Mouse (Mus musculus) limb, embryonic 14.5 days (tissue): ENCODE data around the gene Acsf3. TPM values are rescaled to one million over a fixed set of nuclear protein-coding genes. Genes with fewer than 3 reads are reported as not detected.
A peak's percentile ranks its signal among the peaks of the same experiment; 100 is the strongest.

Source experiments
- ATAC-seq: fragments of 200-750 bp; cut with Nextera tagmentation; 2 replicates; pipeline ENCODE4 v1.8.0; 2017; ENCODE audit warnings: low read depth, moderate number of reproducible peaks, moderate TSS enrichment; ENCODE audit not compliant: low FRiP score
- DNase-seq: peaks from one replicate; pipeline ENCODE4 v3.0.0-alpha.2; 2015; ENCODE audit warnings: low spot score
- H3K27ac ChIP-seq: fragments of 300-500 bp; sonication (generic); replicated peaks from 2 replicates; pipeline ENCODE4 v1.5.1; 2014; ENCODE audit warnings: low read depth, mild to moderate bottlenecking, low read length, moderate library complexity, mixed read lengths
- H3K27me3 ChIP-seq: fragments of 300-500 bp; sonication (generic); 2 replicates; pipeline ENCODE4 v1.6.1; 2014; ENCODE audit warnings: low read length, mixed read lengths; ENCODE audit not compliant: control insufficient read depth, insufficient read depth
- H3K36me3 ChIP-seq: fragments of 300-500 bp; sonication (generic); 2 replicates; pipeline ENCODE4 v1.6.1; 2014; ENCODE audit warnings: mild to moderate bottlenecking, low read length, moderate library complexity, mixed read lengths; ENCODE audit not compliant: control insufficient read depth, insufficient read depth
- H3K4me1 ChIP-seq: fragments of 300-500 bp; sonication (generic); 2 replicates; pipeline ENCODE4 v1.6.1; 2014; ENCODE audit warnings: antibody characterized with exemption, low read length, mixed read lengths; ENCODE audit not compliant: control insufficient read depth, insufficient read depth
- H3K4me2 ChIP-seq: fragments of 300-500 bp; sonication (generic); replicated peaks from 2 replicates; pipeline ENCODE4 v1.6.1; 2014; ENCODE audit warnings: low read depth, mild to moderate bottlenecking, low read length, moderate library complexity; ENCODE audit not compliant: severe bottlenecking
- H3K4me3 ChIP-seq: fragments of 300-500 bp; sonication (generic); replicated peaks from 2 replicates; pipeline ENCODE4 v1.5.1; 2014; ENCODE audit warnings: low read length
- H3K9ac ChIP-seq: fragments of 300-500 bp; sonication (generic); 2 replicates; pipeline ENCODE4 v1.6.1; 2014; ENCODE audit warnings: mild to moderate bottlenecking, low read depth, low read length, moderate library complexity; ENCODE audit not compliant: severe bottlenecking
- H3K9me3 ChIP-seq: fragments of 300-500 bp; sonication (generic); 2 replicates; pipeline ENCODE4 v1.6.1; 2016; ENCODE audit warnings: low read length; ENCODE audit not compliant: control insufficient read depth
- POLR2A ChIP-seq: fragments of 200-500 bp; IDR thresholded peaks from 2 replicates; pipeline ENCODE4 v1.8.0; 2012; ENCODE audit warnings: inconsistent platforms, mild to moderate bottlenecking, moderate library complexity, borderline replicate concordance; ENCODE audit not compliant: insufficient read depth, insufficient read length; ENCODE audit errors: extremely low read depth
- WGBS: fragments of 180-500 bp; shearing (Covaris S2); extraction: QIAGEN DNeasy Blood & Tissue Kit; methylation state at CpG from one replicate; pipeline ENCODE4 v1.1.7; 2014; 5-methylcytosine and 5-hydroxymethylcytosine counted together
- polyA plus RNA-seq, 2 experiments: library from polyadenylated mRNA; depleted of rRNA in 1 of 2; stranded (reverse) in 1 of 2; unstranded in 1 of 2; fragments of >200 nt; fragmentation: Nextera tagmentation in 1 of 2; extraction: Ambion mirVana in 1 of 2; gene quantifications; 2 replicates each; pipeline versions ENCODE4 v1.2.1 to v1.2.3; 2012 to 2014

Gene Acsf3
- polyA plus RNA-seq, 2 experiments, result 15.4 to 19.1 TPM

DNA sequence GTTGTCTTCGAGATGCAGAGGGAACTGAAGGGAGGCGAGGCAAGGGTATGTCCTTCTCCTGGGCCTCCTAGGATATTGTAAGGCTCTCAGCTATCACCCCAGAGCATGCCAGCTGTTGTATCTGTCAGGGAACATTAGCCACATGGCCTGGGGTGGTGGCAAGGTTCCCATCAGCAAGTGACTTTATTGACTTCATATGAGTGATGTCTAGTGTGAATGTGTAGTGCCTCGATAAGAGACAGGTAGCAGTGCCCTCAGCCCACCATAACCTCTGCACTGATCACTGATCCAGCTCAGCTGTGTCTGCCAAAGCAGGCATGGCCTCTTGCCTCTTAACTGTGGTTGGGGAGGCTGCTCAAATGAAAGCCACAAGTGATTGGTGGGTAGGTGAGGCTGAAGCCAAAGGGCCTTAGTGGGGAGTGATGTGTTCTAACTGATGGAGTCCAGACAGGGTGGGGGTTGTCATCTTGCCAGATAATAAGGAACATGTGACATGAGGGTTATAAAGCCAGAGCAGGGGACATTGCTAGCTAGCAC, 3.5 kb downstream of the Acsf3 start:
- Histone ChIP-seq H3K27ac (no peak overlapping the region), H3K9ac (no peak overlapping the region), H3K36me3 (peaks cover 25% of the 10 kb centered on the region), H3K4me3 (no peak overlapping the region), H3K4me1 (0 out of 2 replicates have a peak, but pooled peaks cover 3% of the 10 kb centered on the region), H3K27me3 (no peaks in the 10 kb centered on the region), H3K4me2 (no peak overlapping the region), H3K9me3 (no peaks in the 10 kb centered on the region)
- DNase-seq, result no peak
- TF ChIP-seq POLR2A, result no peak
- WGBS, result 75% methylated on average over 3 of the region's 3 CpGs
- no peak for ATAC-seq

DNA sequence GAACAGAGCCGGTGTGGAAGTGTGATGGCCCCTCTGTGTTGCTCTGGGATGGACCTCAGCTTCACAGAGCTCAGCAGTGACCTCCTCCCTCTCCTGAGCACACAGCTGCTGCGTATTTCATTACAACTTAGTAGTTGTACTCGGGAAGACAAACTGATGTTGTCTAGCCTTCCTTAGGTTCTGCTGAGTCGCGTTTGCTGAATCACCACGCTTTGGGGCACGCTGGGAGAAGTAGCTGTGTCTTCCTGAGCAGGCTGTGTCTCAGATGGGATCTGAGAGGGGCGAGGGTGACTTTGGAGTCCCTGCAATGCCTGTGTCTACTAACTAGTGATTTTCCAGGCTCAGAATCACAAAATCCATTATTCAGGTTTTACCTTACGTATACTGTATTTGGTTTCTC, 4.0 kb downstream of the Acsf3 start:
- Histone ChIP-seq H3K4me3 (no peak overlapping the region), H3K27ac (no peak overlapping the region), H3K36me3 (peaks cover 30% of the 10 kb centered on the region), H3K9ac (no peak overlapping the region), H3K4me1 (0 out of 2 replicates have a peak, but pooled peaks cover 3% of the 10 kb centered on the region), H3K27me3 (no peaks in the 10 kb centered on the region), H3K4me2 (no peak overlapping the region), H3K9me3 (no peaks in the 10 kb centered on the region)
- no peak for DNase-seq
- WGBS, result 73% methylated on average over 9 of the region's 9 CpGs
- TF ChIP-seq POLR2A, result no peak
- ATAC-seq, result no peak

- H3K36me3 ChIP-seq, result peaks cover 71% of the 10 kb centered on the region
- no peak for ATAC-seq
- 78% methylated on average over 1 of the region's 1 CpGs for WGBS
Observed at GRCm38 (mm10) chr8:122784756-122785155, 9.5 kb downstream of the Acsf3 start.

DNA sequence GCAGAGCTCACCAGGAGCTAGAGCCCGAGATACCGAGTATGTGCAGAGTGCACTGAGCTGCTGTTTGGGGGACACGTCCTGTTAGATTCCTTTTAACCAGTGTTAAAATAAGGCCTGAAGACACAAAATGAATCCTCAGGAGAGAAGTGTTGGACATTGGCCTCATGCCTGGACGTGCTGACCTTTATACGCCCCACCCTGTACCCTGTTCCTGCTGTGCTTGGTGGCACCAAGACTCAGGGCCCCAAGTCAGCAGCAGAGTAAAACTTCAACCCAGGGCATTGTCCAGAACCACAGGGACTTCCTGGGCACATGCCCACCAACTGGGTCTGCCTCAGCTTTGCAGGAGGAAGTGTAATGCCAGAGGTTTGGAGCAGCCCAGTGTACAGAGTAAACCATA, 14.5 kb downstream of the Acsf3 start:
- TF ChIP-seq POLR2A, result no peak
- Histone ChIP-seq H3K9ac (no peak overlapping the region), H3K4me1 (no peaks in the 10 kb centered on the region), H3K27me3 (no peaks in the 10 kb centered on the region), H3K4me2 (no peak overlapping the region), H3K27ac (no peak overlapping the region), H3K36me3 (peaks cover 47% of the 10 kb centered on the region), H3K4me3 (no peak overlapping the region), H3K9me3 (no peaks in the 10 kb centered on the region)
- WGBS, result 95% methylated on average over 5 of the region's 5 CpGs
- DNase-seq, result no peak
- no peak for ATAC-seq

More at GRCm38 (mm10) chr8:122784756-122785155, 9.5 kb downstream of the Acsf3 start:
- H3K9ac ChIP-seq, result no peak overlapping the region
- DNase-seq, result no peak
- TF ChIP-seq POLR2A, result no peak
- no peaks in the 10 kb centered on the region for H3K9me3 ChIP-seq
- H3K4me1 ChIP-seq, result no peaks in the 10 kb centered on the region
- no peak overlapping the region for H3K4me3 ChIP-seq
- H3K27me3 ChIP-seq, result no peaks in the 10 kb centered on the region
- H3K4me2 ChIP-seq, result no peak overlapping the region
- H3K27ac ChIP-seq, result no peak overlapping the region

GRCm38 (mm10) chr8:122793375-122794174, 18.3 kb downstream of the Acsf3 start:
- TF ChIP-seq POLR2A, result no peak
- DNase-seq (no peak), ATAC-seq (peak; percentile 67)
- no peaks in the 10 kb centered on the region for H3K9me3 ChIP-seq
- H3K4me2 ChIP-seq, result no peak overlapping the region
- no peak overlapping the region for H3K4me3 ChIP-seq
- H3K27me3 ChIP-seq, result no peaks in the 10 kb centered on the region
- WGBS, result 82% methylated on average over 18 of the region's 18 CpGs
- no peaks in the 10 kb centered on the region for H3K4me1 ChIP-seq
- H3K36me3 ChIP-seq, result peaks cover 20% of the 10 kb centered on the region
- no peak overlapping the region for H3K9ac ChIP-seq
- H3K27ac ChIP-seq, result no peak overlapping the region
